Mouse (Mus musculus) lung, postnatal 0 days (tissue): ENCODE measurements around the gene Saxo1.

Experiments
- CTCF ChIP-seq: IDR thresholded peaks from 2 replicates; pipeline ENCODE4 v1.5.1; 2016; ENCODE audit warnings: antibody characterized with exemption, mild to moderate bottlenecking
- EP300 ChIP-seq: IDR thresholded peaks from 2 replicates; pipeline ENCODE4 v1.6.1; 2016; ENCODE audit warnings: antibody characterized with exemption, mild to moderate bottlenecking, control low read depth

DNA sequence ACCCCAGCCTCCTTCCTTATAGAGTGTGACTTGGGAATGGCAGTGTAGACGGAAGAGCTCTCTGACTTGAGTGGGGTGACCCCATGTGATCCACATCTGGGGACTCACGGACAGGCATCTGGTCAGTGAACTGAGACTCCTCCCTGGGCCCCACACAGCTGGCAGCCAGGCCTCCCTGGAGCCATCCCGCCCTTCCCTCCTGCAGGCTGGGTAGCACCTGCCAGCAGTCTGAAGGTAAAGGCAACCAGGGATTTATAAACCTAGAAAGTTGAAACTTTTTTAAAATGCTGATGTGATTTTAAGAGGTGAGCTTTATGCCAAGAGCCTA, 151.0 kb downstream of the Saxo1 start:
- TF ChIP-seq CTCF (no peak), EP300 (no peak)
